Mouse (Mus musculus): ENCODE data around the gene Tceal1. TPM values are rescaled to one million over a fixed set of nuclear protein-coding genes. Genes with fewer than 3 reads are reported as not detected.
"Not testable (repeated sequence)": the region's sequence is repeated elsewhere in the genome, so short reads cannot be mapped to it uniquely, and the experiment has no call there.

Gene Tceal1
- 8.6 and 8.8 TPM in 2 replicates for polyA plus RNA-seq (2015; fragmentation: Nextera tagmentation; extraction: Ambion mirVana)

DNA sequence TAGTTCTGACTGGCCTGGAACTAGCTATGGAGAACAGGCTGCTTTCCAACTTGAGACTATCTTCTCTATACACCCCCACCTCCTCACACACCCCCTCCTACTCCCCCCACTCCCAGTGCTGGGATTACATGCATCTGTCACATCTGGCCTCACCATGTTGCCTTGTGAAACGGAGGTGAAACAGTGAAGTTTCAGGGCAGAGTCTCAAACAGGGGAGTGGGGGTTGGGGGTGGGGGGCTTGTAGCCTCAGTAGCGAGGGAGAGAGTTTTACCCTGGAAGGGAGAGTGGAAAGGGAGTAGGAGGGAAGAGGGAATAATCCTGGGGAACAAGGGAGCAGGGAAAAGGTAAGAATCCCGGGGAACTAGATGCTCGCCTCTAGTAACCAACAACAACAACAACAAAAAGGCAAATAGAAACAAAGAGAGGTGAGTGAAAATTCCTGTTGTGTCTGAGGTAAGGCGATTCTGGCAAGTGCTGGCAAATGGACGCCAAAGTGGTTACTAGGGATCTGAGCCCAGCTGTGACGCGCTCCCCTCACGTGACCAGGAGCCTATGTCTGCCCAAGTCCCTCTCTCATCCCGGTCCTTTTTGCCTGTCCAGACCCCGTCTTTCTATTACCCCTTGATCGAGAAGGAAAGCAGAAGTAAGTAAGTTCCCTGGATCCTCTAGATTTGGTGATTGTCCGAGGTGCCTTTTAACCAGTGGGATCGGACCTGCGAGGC lies at the start of gene Tceal1:
Tceal1 (plus strand) TSS at position 537 of the 722 bp plus-strand sequence.
- Histone ChIP-seq H3K27me3 (replicated peaks) (no peaks in the 10 kb centered on the region), H3K4me3 (replicated peaks) (peak within 1 kb of the TSS; percentile 51), H3K36me3 (no peaks in the 10 kb centered on the region), H3K9me3 (no peaks in the 10 kb centered on the region), H3K4me2 (peak within 1 kb of the TSS; percentile 56), H3K4me1 (no peaks in the 10 kb centered on the region), H3K27ac (peak within 1 kb of the TSS; percentile 71), H3K9ac (peak within 1 kb of the TSS; percentile 32)
- 14% methylated on average over 15 of the region's 15 CpGs for WGBS
- ATAC-seq (ENCODE audit: insufficient read depth, low FRiP score, low read depth) = peak; percentile 87

DNA sequence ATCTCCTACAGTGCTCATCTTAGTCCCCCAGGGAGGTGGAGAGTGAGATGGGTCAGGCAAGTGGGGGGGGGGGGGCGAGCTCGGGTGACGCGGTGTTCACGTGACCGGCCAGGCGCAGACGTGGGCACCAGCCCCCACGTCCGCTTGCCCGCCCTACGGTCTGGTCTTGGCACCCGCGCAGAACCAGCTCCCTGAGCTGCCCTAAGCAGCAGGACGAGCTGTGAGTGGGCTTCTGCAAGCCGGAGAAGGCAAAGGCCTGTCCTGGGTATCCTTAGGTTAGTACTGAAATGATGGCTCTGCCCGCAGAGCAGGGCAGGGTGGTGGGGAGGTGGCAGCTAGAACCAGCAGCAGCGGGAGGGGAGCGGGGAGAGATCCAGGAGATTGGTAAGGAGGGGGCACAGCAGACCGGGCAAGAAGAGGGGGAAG lies 41.5 kb upstream of the Tceal1 start:
- peak overlapping the region; percentile 38 for H3K4me3 ChIP-seq (replicated peaks)
- 14% methylated on average over 20 of the region's 20 CpGs for WGBS
- no peaks in the 10 kb centered on the region for H3K9me3 ChIP-seq
- no peaks in the 10 kb centered on the region for H3K36me3 ChIP-seq
- peak overlapping the region; percentile 67 for H3K4me2 ChIP-seq
- H3K27me3 ChIP-seq (replicated peaks) = no peaks in the 10 kb centered on the region
- H3K27ac ChIP-seq = no peak overlapping the region
- H3K4me1 ChIP-seq = no peaks in the 10 kb centered on the region
- ATAC-seq (ENCODE audit: insufficient read depth, low FRiP score, low read depth) = no peak
- no peak overlapping the region for H3K9ac ChIP-seq

DNA sequence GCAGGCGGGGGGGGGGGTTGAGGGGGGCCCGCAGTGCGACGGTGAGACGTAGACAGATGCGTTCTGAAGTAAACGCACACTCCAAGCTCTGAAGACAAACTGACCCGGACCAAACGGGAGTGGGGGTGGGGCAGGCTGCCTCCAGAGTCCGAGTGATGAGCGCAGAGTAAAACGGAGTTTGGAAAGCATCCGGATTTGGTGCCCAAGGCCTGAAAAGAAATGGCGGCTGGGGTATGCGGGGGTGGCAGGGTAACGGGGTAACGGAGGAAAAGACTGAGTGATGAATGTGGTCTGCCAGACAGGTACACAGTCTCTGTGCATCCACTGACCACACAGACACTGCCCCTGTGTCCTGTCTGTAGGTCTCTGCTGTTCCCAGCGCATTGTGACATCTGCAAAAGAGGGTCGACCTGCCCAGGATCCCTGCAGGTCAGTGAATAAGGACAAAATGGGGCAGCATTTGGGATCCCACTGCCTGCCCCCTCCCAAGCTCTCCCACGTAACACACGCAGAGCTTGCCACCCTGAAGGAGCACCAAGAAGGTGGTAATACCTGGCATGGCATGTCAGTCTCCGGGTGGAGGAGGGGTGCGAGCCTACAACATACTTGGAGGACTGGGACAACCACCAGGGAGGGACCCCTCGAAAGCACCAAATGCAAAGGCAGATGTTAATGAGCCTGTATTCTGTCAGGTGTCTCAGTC lies 40.9 kb upstream of the Tceal1 start:
- not testable (repeated sequence) for H3K9ac ChIP-seq; H3K36me3 ChIP-seq; H3K9me3 ChIP-seq; H3K4me1 ChIP-seq; ATAC-seq (ENCODE audit: insufficient read depth, low FRiP score, low read depth); H3K27ac ChIP-seq; H3K27me3 ChIP-seq (replicated peaks)
- peak overlapping the region; percentile 67 for H3K4me2 ChIP-seq
- H3K4me3 ChIP-seq (replicated peaks) = peak overlapping the region; percentile 38
- 18% methylated on average over 24 of the region's 24 CpGs for WGBS

DNA sequence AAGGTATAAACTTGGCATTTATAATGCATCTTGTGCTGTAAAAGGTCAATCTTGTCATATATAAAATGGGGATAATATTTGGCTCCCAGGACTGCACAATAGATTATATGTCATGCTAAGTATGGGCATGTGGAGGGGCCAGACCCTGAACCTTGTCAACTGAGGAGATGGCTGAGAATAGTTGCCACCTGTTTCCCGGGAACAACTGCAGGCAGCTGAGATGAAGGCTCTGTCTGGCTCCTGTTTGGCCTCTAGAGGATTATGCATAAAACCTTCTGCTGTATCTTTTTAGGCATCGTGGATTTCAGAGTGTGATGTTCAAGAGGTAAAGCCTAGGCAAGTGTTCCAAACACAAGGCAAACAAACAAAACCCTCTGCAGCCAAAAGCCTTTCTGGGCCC lies 39.0 kb upstream of the Tceal1 start:
- 64% methylated on average over 2 of the region's 2 CpGs for WGBS
- Histone ChIP-seq H3K9ac (no peak overlapping the region), H3K27me3 (replicated peaks) (no peaks in the 10 kb centered on the region), H3K27ac (no peak overlapping the region), H3K4me3 (replicated peaks) (no peak overlapping the region), H3K4me1 (no peaks in the 10 kb centered on the region), H3K4me2 (no peak overlapping the region), H3K9me3 (no peaks in the 10 kb centered on the region), H3K36me3 (no peaks in the 10 kb centered on the region)
- ATAC-seq (ENCODE audit: insufficient read depth, low FRiP score, low read depth) = no peak

DNA sequence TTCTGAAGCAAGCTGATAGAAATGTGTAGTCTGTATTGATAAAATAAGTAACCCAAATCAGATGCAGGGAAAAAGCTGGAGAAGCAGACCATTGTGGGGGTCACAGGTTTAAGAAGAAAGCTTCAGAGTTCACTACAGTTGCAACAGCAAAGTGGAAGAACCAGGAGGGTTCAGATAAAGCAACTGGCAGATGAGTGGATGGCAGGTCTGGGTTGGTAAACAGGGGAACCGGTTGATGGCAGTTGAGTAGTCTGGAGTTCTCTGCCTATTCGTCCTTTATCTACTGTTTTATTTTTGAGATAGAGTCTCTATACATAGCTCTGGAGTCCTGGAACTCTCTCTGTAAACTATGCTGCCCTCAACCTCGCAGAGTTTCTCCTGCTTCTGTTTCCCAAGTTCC lies 26.8 kb upstream of the Tceal1 start:
- H3K27ac ChIP-seq = no peak overlapping the region
- no peak for ATAC-seq (ENCODE audit: insufficient read depth, low FRiP score, low read depth)
- no peaks in the 10 kb centered on the region for H3K4me1 ChIP-seq
- no peaks in the 10 kb centered on the region for H3K27me3 ChIP-seq (replicated peaks)
- H3K4me3 ChIP-seq (replicated peaks) = no peak overlapping the region
- H3K36me3 ChIP-seq = no peaks in the 10 kb centered on the region
- H3K9me3 ChIP-seq = no peaks in the 10 kb centered on the region
- WGBS = 54% methylated on average over 3 of the region's 3 CpGs
- H3K4me2 ChIP-seq = no peak overlapping the region
- H3K9ac ChIP-seq = no peak overlapping the region

DNA sequence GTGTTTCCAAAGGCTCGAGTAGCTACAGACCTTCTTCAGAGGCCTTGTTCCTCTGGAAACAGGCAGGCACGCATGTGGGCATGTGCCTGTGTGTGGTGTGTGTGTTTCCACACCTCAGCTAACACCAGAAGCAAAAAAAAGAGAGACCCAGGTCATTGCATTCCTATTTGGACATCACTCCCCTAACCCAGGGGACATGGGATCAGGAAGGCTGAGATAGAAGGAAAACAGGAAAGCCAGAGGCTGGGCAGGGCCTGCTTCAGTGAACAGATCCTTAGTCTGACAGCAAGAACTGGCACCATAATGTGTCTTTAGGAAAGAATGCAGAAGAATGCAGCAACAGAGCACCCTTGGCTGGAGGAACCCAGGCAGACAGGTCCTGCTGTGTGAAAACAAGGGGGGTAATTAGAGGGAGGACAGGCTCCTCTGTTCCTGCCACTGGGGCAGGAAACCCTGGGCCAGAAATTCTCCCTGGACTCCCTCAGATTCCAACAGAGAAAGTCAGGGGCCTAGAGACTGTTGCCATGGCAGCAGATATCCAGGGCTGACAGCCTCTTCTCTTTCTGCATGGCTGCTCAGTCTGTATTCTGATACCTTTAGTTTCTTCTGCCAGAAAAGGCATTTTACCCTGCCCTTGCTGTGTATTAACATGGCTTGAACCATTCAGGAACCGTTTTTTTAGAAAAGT lies 16.0 kb upstream of the Tceal1 start:
- H3K9ac ChIP-seq; ATAC-seq (ENCODE audit: insufficient read depth, low FRiP score, low read depth); H3K4me2 ChIP-seq; H3K4me1 ChIP-seq; H3K9me3 ChIP-seq; H3K27me3 ChIP-seq (replicated peaks); H3K4me3 ChIP-seq (replicated peaks); H3K27ac ChIP-seq; H3K36me3 ChIP-seq: not testable (repeated sequence)
- 57% methylated on average over 3 of the region's 3 CpGs for WGBS

DNA sequence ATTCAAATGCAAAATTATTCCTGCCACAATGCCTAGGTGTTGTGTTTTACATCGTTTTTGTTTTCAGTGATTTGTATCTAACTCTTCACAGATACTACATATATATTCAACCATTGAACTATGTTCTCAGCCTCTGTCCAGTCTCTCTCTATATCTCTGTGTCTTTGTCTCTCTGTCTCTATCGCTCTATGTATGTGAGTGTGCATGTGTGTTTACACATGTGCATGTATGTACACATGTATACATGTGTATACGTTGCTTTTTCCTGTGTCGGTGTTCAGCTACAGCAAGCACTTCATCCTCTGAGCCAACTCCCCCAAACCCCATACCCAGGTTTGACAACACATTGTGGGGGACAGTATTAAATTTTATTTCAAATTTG lies 15.5 kb upstream of the Tceal1 start:
- no peak for ATAC-seq (ENCODE audit: insufficient read depth, low FRiP score, low read depth)
- H3K27me3 ChIP-seq (replicated peaks) = no peaks in the 10 kb centered on the region
- no peak overlapping the region for H3K27ac ChIP-seq
- H3K4me2 ChIP-seq = no peak overlapping the region
- H3K9me3 ChIP-seq = no peaks in the 10 kb centered on the region
- H3K4me3 ChIP-seq (replicated peaks) = no peak overlapping the region
- no peaks in the 10 kb centered on the region for H3K36me3 ChIP-seq
- H3K9ac ChIP-seq = no peak overlapping the region
- 85% methylated on average over 4 of the region's 4 CpGs for WGBS
- no peaks in the 10 kb centered on the region for H3K4me1 ChIP-seq

DNA sequence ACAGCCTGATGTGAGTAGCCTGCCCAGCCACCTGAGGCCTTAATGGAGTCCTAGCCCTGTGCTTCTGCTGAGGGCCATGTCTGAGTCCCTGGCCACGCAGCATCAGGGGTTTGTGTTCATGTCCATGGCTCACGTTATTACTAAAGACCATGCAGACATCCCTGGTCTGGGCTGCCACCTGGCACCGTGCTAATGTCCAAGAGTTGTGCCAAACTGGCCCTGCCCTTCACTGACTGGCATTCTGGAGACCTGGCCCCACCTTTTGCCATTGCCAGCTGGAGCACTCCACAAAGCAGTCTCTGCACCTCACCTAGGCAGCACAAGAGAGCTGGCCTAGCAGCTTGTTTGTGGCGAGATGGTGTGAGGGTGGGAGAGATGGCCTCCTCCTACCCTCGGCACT lies 14.6 kb upstream of the Tceal1 start:
- Histone ChIP-seq H3K9me3 (no peaks in the 10 kb centered on the region), H3K4me2 (no peak overlapping the region), H3K4me3 (replicated peaks) (no peak overlapping the region), H3K27ac (no peak overlapping the region), H3K9ac (no peak overlapping the region), H3K36me3 (no peaks in the 10 kb centered on the region), H3K4me1 (no peaks in the 10 kb centered on the region), H3K27me3 (replicated peaks) (no peaks in the 10 kb centered on the region)
- 78% methylated on average over 5 of the region's 5 CpGs for WGBS
- no peak for ATAC-seq (ENCODE audit: insufficient read depth, low FRiP score, low read depth)

DNA sequence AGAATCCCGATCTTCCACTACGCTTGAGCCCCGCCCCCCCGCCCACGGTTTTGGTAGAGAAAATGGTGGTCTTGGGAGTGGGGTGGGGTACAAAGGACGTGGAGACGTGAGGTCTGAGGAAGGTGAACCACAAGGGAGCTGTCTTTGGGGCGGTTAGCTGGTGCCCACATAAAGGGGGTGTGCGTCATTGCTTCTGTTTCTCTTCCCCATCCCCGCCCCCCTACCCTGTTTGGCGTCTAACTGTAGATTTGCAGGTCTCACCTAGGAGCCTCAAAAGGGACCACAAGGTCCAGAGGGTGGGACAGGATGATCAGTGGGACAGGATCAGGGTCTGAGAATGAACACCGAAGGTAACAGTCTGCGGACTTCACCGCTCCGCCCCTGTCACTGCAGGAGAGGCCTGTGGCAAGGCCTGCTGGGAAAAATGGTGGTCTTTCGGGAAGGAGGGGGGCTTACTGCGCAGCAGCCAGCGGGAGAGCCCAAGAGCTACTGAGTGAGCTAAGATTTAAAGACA lies 443 bp downstream of the Tceal1 start:
- Histone ChIP-seq H3K9me3 (no peaks in the 10 kb centered on the region), H3K4me2 (peak overlapping the region; percentile 56), H3K4me1 (no peaks in the 10 kb centered on the region), H3K9ac (peak overlapping the region; percentile 32), H3K27me3 (replicated peaks) (no peaks in the 10 kb centered on the region), H3K36me3 (no peaks in the 10 kb centered on the region), H3K4me3 (replicated peaks) (peak overlapping the region; percentile 51), H3K27ac (peak overlapping the region; percentile 71)
- 16% methylated on average over 18 of the region's 18 CpGs for WGBS
- ATAC-seq (ENCODE audit: insufficient read depth, low FRiP score, low read depth) = peak; percentile 78; the same call in 1 of the 2 replicates

DNA sequence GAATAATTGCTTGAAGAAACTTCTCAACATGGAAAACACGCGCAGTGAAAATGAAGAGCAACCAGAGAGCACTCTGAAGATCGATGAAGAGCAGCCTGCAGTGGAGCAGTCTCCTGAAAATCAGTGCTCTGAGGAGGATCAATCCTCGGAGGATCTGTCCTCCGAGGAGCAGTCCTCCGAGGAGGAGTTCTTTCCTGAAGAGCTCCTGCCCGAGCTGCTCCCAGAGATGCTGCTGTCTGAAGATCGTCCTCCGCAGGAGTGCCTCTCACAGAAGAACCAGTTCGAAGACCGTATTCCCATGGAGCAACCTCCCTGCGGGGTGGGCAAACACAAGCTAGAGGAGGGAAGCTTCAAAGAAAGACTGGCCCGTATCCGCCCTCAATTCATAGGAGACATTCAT lies 1.0 kb downstream of the Tceal1 start:
- H3K4me2 ChIP-seq = peak overlapping the region; percentile 56
- peak overlapping the region; percentile 32; the same call in 1 of the 2 replicates for H3K9ac ChIP-seq
- H3K4me1 ChIP-seq = no peaks in the 10 kb centered on the region
- WGBS = 31% methylated on average over 14 of the region's 14 CpGs
- no peaks in the 10 kb centered on the region for H3K27me3 ChIP-seq (replicated peaks)
- peak overlapping the region; percentile 51 for H3K4me3 ChIP-seq (replicated peaks)
- H3K27ac ChIP-seq = peak overlapping the region; percentile 71; the same call in 1 of the 2 replicates
- H3K36me3 ChIP-seq = no peaks in the 10 kb centered on the region
- no peak for ATAC-seq (ENCODE audit: insufficient read depth, low FRiP score, low read depth)
- no peaks in the 10 kb centered on the region for H3K9me3 ChIP-seq

DNA sequence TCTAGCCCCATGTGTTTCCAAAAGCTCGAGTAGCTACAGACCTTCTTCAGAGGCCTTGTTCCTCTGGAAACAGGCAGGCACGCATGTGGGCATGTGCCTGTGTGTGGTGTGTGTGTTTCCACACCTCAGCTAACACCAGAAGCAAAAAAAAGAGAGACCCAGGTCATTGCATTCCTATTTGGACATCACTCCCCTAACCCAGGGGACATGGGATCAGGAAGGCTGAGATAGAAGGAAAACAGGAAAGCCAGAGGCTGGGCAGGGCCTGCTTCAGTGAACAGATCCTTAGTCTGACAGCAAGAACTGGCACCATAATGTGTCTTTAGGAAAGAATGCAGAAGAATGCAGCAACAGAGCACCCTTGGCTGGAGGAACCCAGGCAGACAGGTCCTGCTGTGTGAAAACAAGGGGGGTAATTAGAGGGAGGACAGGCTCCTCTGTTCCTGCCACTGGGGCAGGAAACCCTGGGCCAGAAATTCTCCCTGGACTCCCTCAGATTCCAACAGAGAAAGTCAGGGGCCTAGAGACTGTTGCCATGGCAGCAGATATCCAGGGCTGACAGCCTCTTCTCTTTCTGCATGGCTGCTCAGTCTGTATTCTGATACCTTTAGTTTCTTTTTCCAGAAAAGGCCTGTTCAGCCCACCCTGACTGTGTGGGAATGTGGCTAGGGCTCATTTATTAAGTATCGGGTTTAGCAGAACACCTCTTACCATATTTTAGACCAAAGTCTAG lies 7.1 kb downstream of the Tceal1 start:
- H3K4me2 ChIP-seq; H3K9me3 ChIP-seq; H3K36me3 ChIP-seq; H3K27ac ChIP-seq; ATAC-seq (ENCODE audit: insufficient read depth, low FRiP score, low read depth); H3K27me3 ChIP-seq (replicated peaks); H3K4me3 ChIP-seq (replicated peaks); H3K4me1 ChIP-seq; H3K9ac ChIP-seq: not testable (repeated sequence)
- WGBS = 60% methylated on average over 3 of the region's 3 CpGs

Measured in stomach, embryonic 15.5 days (tissue).